Mouse (Mus musculus): ENCODE results near the gene Gm20388.

Gm20388 gene

DNA sequence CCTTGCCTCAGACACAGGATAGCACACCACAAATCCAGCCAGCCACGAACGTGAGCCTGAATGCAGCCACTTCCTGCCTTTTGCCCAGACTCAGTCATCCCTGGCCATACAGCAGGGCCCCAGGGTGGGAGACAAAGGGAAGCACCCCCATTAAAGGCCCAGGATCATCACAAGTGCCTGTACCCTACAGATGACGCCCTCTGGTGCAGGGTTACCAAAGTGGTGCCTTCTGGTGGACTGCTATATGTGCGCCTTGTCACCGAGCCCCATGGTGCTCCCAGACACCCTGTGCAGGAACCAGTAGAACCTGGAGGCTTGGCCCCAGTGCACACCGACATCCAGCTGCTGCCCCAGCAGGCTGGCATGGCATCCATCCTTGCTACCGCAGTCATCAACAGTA lies 2422.9 kb downstream of the Gm20388 start:
- DNase-seq: no peak

DNA sequence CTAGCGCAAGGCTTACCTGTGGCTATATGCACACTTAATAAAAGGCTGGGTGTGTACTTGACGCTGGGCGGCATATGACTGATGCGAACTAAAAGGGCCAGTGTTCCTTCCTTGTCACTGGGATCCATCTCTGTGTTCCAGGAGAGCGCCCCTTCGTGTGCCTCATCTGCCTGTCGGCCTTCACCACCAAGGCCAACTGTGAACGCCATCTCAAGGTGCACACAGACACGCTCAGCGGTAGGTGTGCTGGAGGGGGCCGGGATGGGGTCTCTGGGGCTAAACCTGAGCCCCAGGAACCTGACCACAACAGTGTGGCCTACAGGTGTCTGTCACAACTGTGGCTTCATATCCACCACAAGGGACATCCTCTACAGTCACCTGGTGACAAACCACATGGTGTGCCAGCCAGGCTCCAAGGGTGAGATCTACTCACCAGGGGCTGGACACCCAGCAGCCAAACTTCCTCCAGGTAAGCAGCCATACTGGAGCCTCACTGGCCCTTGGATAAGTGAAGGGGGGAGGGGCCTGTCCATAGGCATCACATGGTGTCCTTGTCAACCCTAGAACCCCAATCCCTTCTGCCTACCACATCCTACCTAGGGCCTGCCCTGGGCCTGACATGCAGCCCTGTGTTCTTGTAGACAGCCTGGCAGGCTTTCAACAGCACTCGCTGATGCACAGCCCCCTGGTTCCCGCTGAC lies 2424.3 kb downstream of the Gm20388 start:
- DNase-seq: no peak

DNA sequence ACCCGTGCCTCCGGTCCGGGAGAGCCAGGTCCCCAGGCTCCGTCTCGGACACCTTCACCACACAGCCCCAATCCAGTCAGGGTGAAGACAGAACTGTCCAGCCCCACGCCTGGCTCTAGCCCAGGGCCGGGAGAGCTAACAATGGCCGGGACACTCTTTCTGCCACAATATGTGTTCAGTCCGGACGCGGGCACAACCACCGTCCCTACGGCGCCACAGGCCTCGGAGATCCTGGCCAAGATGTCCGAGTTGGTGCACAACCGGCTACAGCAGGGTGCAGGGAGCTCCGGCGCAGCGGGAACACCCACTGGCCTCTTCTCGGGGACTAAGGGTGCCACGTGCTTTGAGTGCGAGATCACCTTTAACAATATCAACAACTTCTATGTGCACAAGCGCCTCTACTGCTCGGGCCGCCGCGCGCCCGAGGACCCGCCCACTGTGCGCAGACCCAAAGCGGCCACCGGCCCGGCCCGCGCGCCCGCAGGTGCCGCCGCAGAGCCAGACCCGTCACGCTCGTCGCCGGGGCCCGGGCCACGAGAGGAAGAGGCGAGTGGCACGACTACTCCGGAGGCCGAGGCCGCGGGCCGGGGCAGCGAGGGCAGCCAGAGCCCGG lies 2425.1 kb downstream of the Gm20388 start:
- DNase-seq: no peak

DNA sequence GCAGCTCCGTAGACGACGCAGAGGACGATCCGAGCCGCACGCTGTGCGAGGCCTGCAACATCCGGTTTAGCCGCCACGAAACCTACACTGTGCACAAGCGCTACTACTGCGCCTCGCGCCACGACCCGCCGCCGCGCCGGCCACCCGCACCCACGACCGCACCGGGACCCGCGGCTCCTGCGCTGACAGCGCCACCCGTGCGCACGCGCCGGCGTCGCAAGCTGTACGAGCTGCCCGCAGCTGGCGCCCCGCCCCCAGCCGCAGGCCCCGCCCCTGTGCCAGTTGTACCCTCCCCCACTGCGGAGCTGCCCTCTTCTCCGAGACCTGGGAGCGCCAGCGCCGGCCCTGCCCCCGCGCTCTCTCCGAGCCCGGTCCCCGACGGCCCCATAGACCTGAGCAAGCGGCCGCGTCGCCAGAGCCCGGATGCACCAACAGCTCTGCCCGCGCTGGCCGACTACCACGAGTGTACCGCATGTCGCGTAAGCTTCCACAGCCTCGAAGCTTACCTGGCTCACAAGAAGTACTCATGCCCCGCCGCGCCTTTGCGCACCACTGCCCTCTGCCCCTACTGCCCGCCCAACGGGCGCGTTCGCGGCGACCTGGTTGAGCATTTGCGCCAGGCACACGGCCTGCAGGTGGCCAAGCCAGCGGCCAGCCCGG lies 2425.7 kb downstream of the Gm20388 start:
- peak; percentile 53 for DNase-seq

DNA sequence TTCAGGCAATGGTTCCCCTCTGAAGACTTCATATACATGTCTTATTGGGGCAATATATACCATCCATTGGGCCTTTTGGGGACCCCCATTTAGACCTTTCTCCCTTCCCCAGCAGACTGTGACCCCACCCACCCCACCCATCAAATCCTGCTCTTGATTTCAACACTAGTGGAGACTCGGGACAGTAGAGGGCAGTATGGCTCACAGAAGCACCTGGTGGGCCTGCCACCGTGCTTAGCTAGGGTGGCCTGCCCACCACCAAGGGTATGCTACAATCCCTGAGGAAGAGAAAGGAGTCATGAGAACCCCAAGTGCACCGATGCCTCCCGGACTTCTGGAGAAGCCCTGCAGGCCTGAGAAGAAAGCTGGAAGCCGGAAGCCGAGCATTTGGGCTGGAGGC lies 2428.2 kb downstream of the Gm20388 start:
- no peak for DNase-seq

DNA sequence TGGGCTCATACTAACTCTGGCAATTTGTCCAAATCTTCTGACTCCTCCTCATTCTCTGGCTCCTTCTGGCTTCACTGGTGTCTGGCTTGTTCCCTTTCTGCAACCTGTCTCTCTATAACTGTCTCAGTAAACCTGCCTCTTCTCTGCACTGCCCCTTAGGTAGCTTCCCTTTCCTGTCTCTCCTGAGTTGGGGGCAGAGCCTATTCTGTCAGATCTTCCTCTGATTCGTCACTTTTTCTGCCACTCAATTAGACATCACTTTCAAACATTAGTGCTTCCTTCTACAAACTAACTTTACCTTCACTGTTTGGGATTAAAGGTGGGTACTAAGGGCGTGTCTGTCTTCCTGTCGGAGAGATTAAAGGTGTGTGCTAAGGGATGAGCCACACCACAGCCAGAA lies 2430.1 kb downstream of the Gm20388 start:
- no peak for DNase-seq

DNA sequence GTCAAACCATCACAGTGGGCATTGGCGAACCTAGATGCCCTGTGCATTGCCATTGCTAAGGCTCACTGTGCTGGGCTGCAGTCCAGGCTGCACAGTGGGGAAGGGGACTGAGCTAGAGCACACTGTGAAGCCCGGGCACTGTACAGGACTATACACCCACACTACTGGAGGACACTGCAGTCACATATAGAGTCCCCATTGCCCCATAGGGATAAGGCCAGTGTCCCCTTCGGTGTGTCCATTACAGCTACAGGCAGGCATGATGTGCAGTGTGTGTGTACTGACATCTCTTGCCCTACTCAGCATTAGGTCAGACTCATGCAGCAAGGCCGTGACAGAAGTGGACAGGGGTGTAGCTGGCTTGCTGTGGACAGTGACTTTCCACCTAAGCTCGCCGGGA lies 2431.1 kb downstream of the Gm20388 start:
- DNase-seq: no peak

DNA sequence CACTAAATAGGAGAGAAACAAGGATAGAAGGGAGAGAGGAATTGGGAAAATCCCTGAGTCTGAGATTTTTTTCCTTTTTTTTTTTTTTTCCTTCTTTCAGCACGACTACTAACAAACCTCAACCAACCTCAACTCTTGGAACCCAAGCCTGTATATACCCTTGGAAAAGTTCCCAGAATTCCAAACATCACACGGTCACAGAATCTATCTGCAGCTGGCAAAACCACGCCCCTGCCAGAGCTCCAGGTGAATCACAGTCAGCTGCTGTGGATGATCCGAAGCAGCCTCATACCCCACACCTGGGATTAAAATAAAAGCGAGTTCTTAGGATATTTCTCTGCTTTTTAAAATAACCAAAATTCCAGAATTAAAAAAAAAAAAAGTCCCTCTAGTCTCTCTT lies 2431.7 kb downstream of the Gm20388 start:
- no peak for DNase-seq

DNA sequence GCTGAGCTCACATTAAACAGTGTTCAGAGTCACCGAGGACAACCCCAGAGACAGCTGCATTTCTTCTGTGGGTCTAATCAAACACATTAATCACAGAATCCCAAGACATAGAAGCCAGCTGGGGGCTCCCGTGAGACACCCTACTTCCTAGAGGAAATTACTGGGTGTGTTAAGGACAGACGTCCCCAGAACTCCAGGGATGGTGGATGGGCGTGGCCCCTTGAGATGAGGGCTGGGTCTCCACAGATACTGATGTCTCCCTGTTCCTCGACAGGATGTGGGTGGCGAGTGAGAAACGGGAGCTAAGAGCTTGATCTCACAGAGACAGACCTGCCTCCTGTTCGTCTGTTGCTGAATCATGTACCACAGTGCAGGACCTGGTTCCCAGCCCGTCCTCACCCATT lies 2432.2 kb downstream of the Gm20388 start:
- peak; percentile 48 for DNase-seq

DNA sequence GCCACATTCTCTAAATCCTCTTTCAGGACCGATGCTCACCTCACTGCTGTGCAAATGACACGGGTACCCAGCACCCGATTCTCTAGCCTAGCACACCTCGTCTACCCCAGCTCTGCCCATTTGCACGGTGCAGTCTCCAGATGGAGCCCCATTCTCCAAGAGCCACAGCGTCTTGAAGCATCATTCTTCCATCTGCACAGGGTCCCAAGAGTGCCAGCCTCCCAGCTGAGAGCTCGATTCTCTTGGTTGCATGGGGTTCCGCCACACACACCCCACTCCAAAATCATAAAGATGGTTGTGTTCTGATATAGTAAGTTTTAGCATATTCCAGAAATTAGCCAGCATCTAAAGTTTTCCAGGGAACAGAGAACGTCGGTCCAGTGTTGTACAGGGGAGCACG lies 2432.7 kb downstream of the Gm20388 start:
- no peak for DNase-seq

DNA sequence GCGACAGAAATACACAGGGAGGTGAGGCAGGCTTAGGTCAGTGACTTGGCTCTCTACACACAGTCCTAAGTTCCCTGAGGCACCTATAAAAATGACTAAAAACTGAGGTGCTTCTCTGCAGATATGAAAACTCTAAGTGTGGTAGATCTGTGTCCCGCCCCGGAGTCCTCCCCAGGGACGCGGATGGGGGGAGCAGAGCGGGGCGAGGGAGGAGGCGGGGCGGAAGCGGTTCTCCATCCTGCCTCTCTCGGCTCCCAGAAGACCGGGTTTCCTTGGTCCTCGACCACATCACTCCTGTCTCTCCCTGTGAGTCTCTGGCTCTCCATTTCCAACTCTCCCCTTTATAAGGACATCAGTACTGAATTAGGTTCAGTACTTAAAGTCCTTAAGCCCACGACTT lies 2433.1 kb downstream of the Gm20388 start:
- DNase-seq: no peak

DNA sequence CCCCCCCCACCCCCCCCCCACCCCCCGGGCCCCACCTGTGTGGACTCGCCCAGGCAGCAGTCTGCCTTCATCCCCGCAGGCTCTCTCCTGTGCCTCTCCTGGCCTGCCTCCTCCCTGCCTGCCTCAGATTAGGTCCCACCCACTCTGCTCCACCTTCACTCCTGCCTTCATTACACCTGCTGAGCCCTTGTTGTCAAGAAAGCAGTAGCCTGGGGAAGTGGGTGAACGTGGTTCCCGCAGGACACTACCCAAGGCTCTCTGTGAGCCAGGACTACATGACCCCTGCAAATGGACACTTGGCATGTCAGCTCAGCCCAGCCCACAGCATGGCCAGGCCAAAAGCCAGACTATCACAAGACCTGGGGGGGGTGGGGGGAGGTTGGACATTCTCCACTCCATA lies 2433.6 kb downstream of the Gm20388 start:
- no peak for DNase-seq

DNA sequence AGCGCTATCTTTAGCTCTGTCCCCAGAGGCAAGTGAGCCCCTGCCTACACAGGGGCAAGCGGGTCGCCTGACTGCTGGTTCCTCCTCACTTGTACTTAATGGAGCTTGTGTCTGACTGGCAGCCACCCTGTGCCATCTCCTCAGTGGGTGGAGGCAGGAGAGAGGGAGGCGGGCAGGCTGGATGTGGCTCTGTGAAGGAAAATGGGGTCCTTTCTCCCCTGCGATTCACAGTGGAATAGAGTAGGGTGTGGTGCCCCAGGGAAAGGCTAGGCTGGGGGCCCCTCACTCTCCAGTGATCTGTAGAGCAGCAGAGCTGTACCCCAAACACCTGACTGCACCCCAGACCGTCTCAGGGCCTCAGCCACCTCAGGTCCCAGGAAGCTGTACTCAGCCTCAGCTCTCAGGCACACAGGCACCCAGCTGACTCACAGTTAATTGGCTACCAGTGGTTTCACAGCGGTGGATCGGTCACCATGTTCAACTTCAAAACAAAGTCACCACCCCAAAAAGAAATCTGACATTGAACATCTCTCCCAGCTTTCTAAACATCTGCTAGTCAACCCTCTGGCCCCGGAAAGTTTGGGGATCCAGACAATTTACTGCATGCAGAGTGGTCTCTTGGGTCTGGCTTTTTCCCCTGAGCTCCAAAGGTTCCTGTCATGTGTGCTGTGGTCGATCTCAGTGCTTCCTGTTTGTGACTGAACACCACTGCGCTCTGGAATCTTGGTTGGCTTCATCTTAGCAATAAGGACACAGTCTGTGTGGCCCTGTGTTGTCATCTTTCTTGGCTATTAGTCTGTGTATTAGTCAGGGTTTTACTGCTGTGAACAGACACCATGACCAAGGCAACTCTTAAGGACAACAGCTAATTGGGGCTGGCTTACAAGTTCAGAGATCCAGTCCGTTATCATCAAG lies 2434.8 kb downstream of the Gm20388 start:
- no peak for DNase-seq

DNA sequence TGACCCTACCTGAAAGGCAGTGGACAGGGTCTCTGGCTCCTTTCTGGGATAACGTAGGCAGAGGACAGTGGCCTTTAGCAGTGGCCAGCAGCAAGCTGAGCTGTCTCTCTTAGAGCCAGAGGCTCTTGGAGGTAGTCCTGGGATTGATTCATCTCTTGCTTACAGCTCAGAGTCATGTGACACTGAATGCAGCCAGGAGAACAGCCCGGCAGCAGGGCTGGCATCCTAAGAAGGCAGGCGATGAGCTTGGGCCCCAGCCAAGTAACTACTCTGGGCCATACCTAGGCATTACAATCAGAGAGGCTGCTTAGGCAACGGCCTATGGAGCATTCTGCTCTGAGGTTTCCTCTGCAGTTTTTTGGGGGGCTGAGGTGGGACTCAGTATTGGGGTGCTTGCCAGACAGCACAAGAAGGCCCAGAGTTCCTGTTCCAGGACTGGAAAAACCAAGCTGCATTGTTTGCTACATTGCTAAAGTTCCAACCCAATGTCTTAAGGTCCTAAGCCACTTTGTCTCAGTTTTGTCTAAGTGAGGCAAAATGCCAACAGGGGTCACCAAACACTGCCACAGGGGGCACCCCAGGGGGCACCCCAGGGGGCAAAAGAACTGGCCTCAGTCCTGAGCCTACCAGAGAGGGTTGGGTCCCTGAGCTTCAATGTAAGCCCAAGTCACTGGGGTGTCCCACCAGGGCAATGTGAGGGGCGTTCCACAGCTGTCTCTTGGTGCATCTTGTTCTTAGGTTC lies 2437.3 kb downstream of the Gm20388 start:
- DNase-seq: no peak

DNA sequence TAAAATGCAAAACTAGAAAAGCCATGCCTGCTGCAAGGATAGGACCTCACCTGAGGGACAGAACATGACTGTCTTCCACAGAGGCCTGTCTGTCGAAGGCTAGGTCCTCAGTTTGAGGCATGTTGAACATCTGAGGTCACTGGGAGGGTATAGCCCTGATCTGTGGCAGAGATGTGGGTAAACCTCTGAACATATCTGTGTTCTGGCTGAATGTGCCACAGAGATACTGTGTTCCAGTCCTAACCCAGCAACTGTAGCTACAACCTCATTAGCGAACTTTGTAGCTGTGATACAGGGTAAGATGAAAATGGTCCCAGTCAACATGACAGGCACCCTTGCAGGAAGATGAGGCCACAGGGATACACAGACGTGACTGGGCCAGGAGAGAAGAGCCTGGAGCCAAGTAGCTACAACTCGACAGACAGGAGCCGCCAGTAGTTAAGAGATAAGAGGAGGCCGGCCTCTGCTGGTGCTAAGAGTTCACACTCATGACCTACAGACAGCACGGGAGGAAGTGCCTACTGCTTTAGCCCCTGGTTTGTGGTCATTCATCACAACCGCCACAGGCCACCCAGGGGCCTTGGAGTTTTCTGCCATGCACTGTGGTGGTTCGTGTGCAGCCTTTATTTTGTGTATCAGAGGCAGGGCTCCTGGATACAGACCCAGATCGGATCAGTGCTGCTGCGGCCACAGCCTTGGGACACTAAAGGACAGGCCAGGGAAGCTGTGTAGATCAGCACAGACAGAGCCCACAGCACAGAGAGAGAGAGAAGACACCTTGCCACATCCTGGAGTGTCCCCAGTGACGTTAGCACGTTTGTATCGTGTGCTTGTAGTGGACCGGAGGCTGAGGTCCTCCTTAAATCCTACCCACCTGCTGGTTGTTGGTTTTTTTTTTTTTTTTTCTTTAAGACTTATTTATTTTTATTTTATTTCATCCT lies 2439.0 kb downstream of the Gm20388 start:
- DNase-seq: no peak

DNA sequence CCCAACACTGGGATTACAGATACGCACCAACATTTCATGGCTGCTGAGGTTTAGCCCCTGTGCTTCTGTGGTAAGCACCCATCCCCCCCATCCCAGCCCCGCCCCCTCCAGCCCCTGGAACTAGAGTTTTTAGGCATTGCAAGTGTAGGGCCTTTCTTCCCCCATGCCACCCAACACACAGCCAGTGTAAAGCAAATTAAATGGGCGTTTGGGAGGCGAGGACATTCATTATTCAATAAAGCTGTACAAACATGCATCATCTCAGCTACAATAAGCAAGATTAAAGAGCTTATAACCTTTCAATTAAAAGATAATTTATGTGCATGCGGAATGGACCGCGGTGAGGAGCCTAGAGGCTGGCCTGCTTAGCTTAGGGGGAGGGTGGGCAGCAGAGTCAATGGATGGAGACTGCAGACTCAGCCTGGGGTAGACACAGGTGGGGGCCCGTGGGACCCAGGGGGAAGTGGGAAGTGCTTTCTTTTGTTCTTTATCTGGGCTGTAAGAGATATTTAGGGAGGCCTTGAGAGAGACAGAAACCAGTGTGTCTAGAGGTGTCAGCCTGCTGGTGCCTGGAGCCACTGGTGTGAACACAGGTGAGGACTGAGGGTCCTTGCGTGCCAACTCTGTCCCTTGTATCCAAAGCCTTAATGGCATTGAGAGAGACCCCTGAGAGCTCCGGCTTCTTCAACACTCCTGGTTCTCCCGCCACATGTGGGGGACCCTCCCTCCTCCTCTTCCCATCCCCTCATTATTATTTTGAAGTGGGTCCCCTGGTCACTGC lies 2439.9 kb downstream of the Gm20388 start:
- no peak for DNase-seq

DNA sequence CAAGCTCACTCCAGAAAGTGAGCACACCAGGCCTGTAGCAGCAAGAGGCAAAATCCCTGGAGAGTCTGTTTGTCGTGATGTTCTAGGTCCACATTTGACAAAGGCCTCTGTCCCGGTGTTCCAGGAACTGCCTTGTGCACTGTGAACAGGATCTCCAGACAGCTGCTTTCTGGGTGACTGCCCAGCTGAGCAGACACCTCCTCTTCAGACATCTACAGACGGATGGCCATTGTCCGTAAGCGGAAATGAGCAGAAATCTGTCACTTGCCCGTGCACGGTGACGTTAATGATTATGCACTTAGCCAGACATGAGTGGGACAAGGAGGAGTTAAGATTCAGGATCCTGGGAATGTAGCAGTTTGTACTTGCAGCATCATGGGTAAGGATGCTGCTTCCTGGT lies 2443.5 kb downstream of the Gm20388 start:
- no peak for DNase-seq

DNA sequence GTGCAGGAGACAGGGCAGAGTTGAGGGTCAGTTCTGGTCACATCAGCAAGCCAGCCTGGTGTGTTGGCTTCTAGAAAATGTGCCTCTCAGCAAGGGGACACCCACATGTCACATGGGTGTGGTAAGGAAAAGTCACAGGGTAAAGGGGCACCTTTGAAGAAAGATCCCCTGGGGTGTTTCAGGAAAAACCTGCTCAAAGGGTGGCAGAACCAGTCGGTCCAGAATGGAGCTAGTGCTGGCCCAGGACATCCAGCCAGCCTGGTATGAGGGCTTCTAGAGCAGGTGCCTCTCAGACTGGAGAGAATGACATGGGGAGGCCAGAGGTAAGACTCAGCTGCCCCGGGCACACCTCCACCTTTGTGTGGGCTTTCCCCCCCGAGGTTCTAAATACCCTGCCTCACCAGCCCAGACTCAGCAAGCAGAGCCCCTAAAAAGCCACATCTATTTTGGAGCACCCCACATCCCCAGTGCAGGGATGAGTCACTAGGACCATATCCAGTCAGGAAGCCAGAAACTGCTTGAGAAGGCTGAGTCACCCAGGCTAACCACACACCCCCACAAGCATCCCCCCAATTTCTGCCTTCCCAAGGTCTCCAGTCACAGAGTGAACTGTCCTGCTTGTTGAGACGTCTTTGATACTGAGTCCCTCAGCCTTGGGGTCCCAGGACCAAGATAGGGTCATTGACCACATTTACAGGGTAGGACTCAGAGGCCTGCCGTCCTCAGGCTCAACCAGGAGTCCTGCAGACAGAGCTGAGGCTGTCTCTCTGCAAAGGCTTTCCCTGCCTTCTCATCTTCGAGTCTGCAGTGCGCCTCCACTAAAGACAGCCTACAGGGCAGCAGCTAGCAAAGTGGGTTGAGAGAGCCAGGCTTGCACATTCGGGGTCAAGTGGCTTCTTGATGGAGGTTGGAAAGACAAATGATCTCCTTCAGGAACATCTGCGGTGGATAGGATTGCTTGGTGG lies 2445.3 kb downstream of the Gm20388 start:
- no peak for DNase-seq

DNA sequence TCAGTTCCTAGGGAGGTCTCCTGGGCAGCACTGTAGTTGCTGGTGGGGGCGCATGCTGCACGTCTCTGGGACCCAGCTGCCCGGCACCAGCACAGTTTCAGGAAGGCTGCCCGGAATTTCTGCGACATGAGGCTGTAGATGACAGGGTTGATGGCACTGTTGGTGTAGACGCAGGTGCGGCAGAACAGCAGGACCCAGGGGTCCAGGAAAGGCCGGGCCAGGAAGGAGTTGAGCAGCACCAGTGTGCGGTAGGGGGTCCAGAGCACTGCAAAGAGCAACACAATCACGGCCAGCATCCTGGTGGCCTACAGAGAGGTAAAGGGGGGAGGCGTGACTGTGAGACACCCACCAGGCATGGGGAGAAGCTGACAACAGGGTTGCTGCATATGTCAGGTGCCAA lies 2446.6 kb downstream of the Gm20388 start:
- no peak for DNase-seq
